Mouse (Mus musculus) heart, postnatal 0 days (tissue): ENCODE data around the gene Olfr1046. TPM values are rescaled to one million over a fixed set of nuclear protein-coding genes. Genes with fewer than 3 reads are reported as not detected.
"Not testable (repeated sequence)": the region's sequence is repeated elsewhere in the genome, so short reads cannot be mapped to it uniquely, and the experiment has no call there.

Experiments
- ATAC-seq: fragments of 200-750 bp; cut with Nextera tagmentation; 2 replicates; pipeline ENCODE4 v1.8.0; 2017; ENCODE audit warnings: low read depth, moderate number of reproducible peaks, moderate library complexity; ENCODE audit not compliant: insufficient read depth
- DNase-seq: peaks from one replicate; pipeline ENCODE4 v3.0.0-alpha.2; 2016; ENCODE audit warnings: low spot score
- H3K27ac ChIP-seq: fragments of 300-500 bp; sonication (generic); 2 replicates; pipeline ENCODE4 v1.5.1; 2014; ENCODE audit warnings: low read depth, mild to moderate bottlenecking
- H3K27me3 ChIP-seq: fragments of 300-500 bp; sonication (generic); 2 replicates; pipeline ENCODE4 v1.6.1; 2014; ENCODE audit warnings: low read length, mixed read lengths; ENCODE audit not compliant: control insufficient read depth, insufficient read depth
- H3K36me3 ChIP-seq: fragments of 300-500 bp; sonication (generic); replicated peaks from 2 replicates; pipeline ENCODE4 v1.6.1; 2014; ENCODE audit warnings: low read length, mixed read lengths; ENCODE audit not compliant: control insufficient read depth, insufficient read depth
- H3K4me1 ChIP-seq: fragments of 300-500 bp; sonication (generic); 2 replicates; pipeline ENCODE4 v1.6.1; 2014; ENCODE audit warnings: antibody characterized with exemption; ENCODE audit not compliant: control insufficient read depth, insufficient read depth
- H3K4me2 ChIP-seq: fragments of 300-500 bp; sonication (generic); 2 replicates; pipeline ENCODE4 v1.6.1; 2014; ENCODE audit warnings: low read depth, mild to moderate bottlenecking, low read length, moderate library complexity
- H3K4me3 ChIP-seq: fragments of 300-500 bp; sonication (generic); 2 replicates; pipeline ENCODE4 v1.5.1; 2014; ENCODE audit warnings: low read depth, low read length
- H3K9ac ChIP-seq: fragments of 300-500 bp; sonication (generic); replicated peaks from 2 replicates; pipeline ENCODE4 v1.6.1; 2014; ENCODE audit warnings: low read depth, low read length, mixed read lengths
- H3K9me3 ChIP-seq: fragments of 300-500 bp; sonication (generic); replicated peaks from 2 replicates; pipeline ENCODE4 v1.6.1; 2016; ENCODE audit warnings: low read length; ENCODE audit not compliant: control insufficient read depth
- CTCF ChIP-seq: IDR thresholded peaks from 2 replicates; pipeline ENCODE4 v1.5.1; 2016; ENCODE audit warnings: antibody characterized with exemption, control low read depth, low read depth
- EP300 ChIP-seq: IDR thresholded peaks from 2 replicates; pipeline ENCODE4 v1.6.1; 2016; ENCODE audit warnings: antibody characterized with exemption, low read depth
- WGBS: fragments of 180-500 bp; shearing (Covaris S2); extraction: QIAGEN DNeasy Blood & Tissue Kit; methylation state at CpG from one replicate; pipeline ENCODE4 v1.1.7; 2014; 5-methylcytosine and 5-hydroxymethylcytosine counted together
- polyA plus RNA-seq: library from polyadenylated mRNA; unstranded; fragments of >200 nt; fragmentation: Nextera tagmentation; extraction: Ambion mirVana; gene quantifications from 2 replicates; pipeline ENCODE4 v1.2.1, GENCODE M21; 2015
- total RNA-seq: library from RNA; depleted of rRNA; stranded (reverse); fragments of >200 nt; gene quantifications from 2 replicates; pipeline ENCODE4 v1.2.3, GENCODE M21; 2014; ENCODE audit warnings: low replicate concordance; rRNA removed

Olfr1046 gene
- total RNA-seq = not detected in 2 replicates
- polyA plus RNA-seq = not detected in 2 replicates

- H3K4me2 ChIP-seq = no peak within 1 kb of the TSS
- no peaks in the 10 kb centered on the region for H3K9me3 ChIP-seq
- no peak for TF ChIP-seq CTCF
- no peaks in the 10 kb centered on the region for H3K4me1 ChIP-seq
- no peak within 1 kb of the TSS for H3K9ac ChIP-seq
- 58% methylated on average over 2 of the region's 2 CpGs for WGBS
- no peaks in the 10 kb centered on the region for H3K27me3 ChIP-seq
- H3K36me3 ChIP-seq = no peaks in the 10 kb centered on the region
- H3K27ac ChIP-seq = no peak within 1 kb of the TSS
- ATAC-seq = no peak
- no peak within 1 kb of the TSS for H3K4me3 ChIP-seq
- DNase-seq = no peak
Measured at GRCm38 (mm10) chr2:86219214-86219613, at the start of gene Olfr1046. Gene Olfr1046, minus strand, starts transcription at chr2:86219314.

GRCm38 (mm10) chr2:86258228-86258627 is 39.1 kb upstream of the Olfr1046 start, which contains the start of gene Olfr1049:
Gene Olfr1049, minus strand, starts transcription at chr2:86258328.
- H3K27me3 ChIP-seq, H3K9me3 ChIP-seq, H3K27ac ChIP-seq, H3K4me2 ChIP-seq, H3K4me3 ChIP-seq, H3K36me3 ChIP-seq, DNase-seq, H3K4me1 ChIP-seq, H3K9ac ChIP-seq, ATAC-seq: not testable (repeated sequence)

GRCm38 (mm10) chr2:86240189-86240588 is 21.1 kb upstream of the Olfr1046 start, which contains the start of gene Olfr1048:
Gene Olfr1048, minus strand, starts transcription at chr2:86240289.
- Histone ChIP-seq H3K4me3 (no peak within 1 kb of the TSS), H3K9me3 (no peaks in the 10 kb centered on the region), H3K4me2 (no peak within 1 kb of the TSS)

GRCm38 (mm10) chr2:86231301-86231700 is 12.2 kb upstream of the Olfr1046 start, which contains the start of gene Olfr1047:
Gene Olfr1047, minus strand, starts transcription at chr2:86231401.
- DNase-seq (no peak), ATAC-seq (no peak)
- TF ChIP-seq EP300 = no peak
- TF ChIP-seq CTCF = no peak
- WGBS = 81% methylated on average over 1 of the region's 1 CpGs
- Histone ChIP-seq H3K9me3 (no peaks in the 10 kb centered on the region), H3K36me3 (no peaks in the 10 kb centered on the region), H3K9ac (no peak within 1 kb of the TSS), H3K4me3 (no peak within 1 kb of the TSS), H3K27ac (no peak within 1 kb of the TSS), H3K4me1 (no peaks in the 10 kb centered on the region), H3K27me3 (no peaks in the 10 kb centered on the region), H3K4me2 (no peak within 1 kb of the TSS)

More at GRCm38 (mm10) chr2:86240189-86240588, 21.1 kb upstream of the Olfr1046 start, which contains the start of gene Olfr1048:
- Histone ChIP-seq H3K4me1 (no peaks in the 10 kb centered on the region), H3K36me3 (no peaks in the 10 kb centered on the region), H3K27ac (no peak within 1 kb of the TSS), H3K9ac (no peak within 1 kb of the TSS), H3K27me3 (no peaks in the 10 kb centered on the region)
- no peak for ATAC-seq
- DNase-seq = no peak
- no peak for TF ChIP-seq CTCF
- no peak for TF ChIP-seq EP300

GRCm38 (mm10) chr2:86202909-86203308 is 16.2 kb downstream of the Olfr1046 start, which contains the start of gene Olfr1045:
Gene Olfr1045, minus strand, starts transcription at chr2:86203009.
- no peak within 1 kb of the TSS for H3K4me3 ChIP-seq
- no peak within 1 kb of the TSS for H3K9ac ChIP-seq
- no peak within 1 kb of the TSS for H3K27ac ChIP-seq
- H3K4me1 ChIP-seq = no peaks in the 10 kb centered on the region
- no peaks in the 10 kb centered on the region for H3K27me3 ChIP-seq
- no peak for ATAC-seq
- no peaks in the 10 kb centered on the region for H3K36me3 ChIP-seq
- no peaks in the 10 kb centered on the region for H3K9me3 ChIP-seq
- no peak for DNase-seq
- H3K4me2 ChIP-seq = no peak within 1 kb of the TSS
- TF ChIP-seq CTCF = no peak
- TF ChIP-seq EP300 = no peak

GRCm38 (mm10) chr2:86195863-86196262 is 23.3 kb downstream of the Olfr1046 start:
- Histone ChIP-seq H3K4me1 (no peaks in the 10 kb centered on the region), H3K4me2 (no peak overlapping the region), H3K9ac (no peak overlapping the region), H3K4me3 (no peak overlapping the region), H3K27me3 (no peaks in the 10 kb centered on the region), H3K27ac (no peak overlapping the region), H3K36me3 (no peaks in the 10 kb centered on the region), H3K9me3 (no peaks in the 10 kb centered on the region)
- ATAC-seq = no peak
- no peak for DNase-seq
- 9% methylated on average over 1 of the region's 1 CpGs for WGBS
- TF ChIP-seq EP300 (no peak), CTCF (no peak)
